Mouse (Mus musculus) left cerebral cortex, adult 6 months (tissue): ENCODE data around the gene Zfp821. TPM values are rescaled to one million over a fixed set of nuclear protein-coding genes. Genes with fewer than 3 reads are reported as not detected.

Experiments used
- long read RNA-seq, 2 experiments: library from polyadenylated mRNA; unstranded; transcript quantifications; one replicate each; pipeline ENCODE4 v2.0.0; 2019 to 2020
- polyA plus RNA-seq: library from polyadenylated mRNA; unstranded; fragments of <200 nt; fragmentation: Nextera tagmentation; gene quantifications from 2 replicates; pipeline ENCODE4 v1.2.3, GENCODE M21; 2021

Zfp821 gene
- 9.1 and 25.7 TPM in 2 replicates for polyA plus RNA-seq
- long read RNA-seq, experiment 1, partial matches to known transcripts: 10 of 38 reads
- long read RNA-seq, experiment 1, other reads (novel, unspliced or antisense): 23 of 38 reads
- long read RNA-seq, experiment 2, partial matches to known transcripts: 8 of 19 reads
- long read RNA-seq, experiment 2, other reads (novel, unspliced or antisense): 9 of 19 reads

GRCm38 (mm10) chr8:109705320-109706075 lies at the start of gene Zfp821:
Gene Zfp821 (plus strand): TSS chr8:109705546.

DNA sequence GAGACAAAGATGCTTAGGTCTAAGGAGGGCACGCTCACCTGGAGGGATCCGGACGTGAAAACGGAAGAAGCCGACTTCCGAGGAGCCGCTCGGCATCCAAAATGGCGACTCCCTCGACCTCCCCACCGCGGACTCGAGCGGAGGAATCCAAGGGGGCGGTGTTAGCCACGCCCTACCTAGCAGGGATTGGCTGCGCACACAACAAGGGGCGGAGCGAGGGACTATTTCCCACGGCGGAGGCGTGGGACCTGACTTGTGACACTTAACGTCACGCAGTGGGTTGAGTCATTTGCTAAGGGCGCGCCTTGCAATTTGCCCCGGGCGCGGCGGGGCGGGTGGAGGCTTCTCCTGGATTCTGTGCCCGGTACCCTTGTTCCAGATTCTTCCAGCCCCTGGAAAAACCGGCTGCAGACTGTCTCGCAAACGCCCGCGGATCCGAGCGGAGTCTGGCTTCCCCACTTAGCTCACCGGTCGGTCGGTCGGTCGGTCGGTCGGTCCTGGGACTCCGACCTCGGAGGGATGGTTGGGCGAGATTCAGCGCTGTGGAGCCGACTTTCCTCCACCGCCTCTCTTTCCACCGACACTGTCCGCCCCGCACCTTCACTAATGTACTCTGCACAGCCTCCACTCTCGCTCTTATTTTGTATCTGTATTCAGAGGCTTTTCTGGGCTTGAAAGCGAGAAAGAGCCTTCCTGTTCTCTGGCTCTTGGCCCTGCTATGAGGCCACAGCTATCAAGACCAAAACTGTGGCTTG lies 12.0 kb upstream of the Zfp821 start, which contains the start of gene Ist1:
Gene Ist1 (minus strand): TSS at position 115 of the 755 bp plus-strand sequence.

DNA sequence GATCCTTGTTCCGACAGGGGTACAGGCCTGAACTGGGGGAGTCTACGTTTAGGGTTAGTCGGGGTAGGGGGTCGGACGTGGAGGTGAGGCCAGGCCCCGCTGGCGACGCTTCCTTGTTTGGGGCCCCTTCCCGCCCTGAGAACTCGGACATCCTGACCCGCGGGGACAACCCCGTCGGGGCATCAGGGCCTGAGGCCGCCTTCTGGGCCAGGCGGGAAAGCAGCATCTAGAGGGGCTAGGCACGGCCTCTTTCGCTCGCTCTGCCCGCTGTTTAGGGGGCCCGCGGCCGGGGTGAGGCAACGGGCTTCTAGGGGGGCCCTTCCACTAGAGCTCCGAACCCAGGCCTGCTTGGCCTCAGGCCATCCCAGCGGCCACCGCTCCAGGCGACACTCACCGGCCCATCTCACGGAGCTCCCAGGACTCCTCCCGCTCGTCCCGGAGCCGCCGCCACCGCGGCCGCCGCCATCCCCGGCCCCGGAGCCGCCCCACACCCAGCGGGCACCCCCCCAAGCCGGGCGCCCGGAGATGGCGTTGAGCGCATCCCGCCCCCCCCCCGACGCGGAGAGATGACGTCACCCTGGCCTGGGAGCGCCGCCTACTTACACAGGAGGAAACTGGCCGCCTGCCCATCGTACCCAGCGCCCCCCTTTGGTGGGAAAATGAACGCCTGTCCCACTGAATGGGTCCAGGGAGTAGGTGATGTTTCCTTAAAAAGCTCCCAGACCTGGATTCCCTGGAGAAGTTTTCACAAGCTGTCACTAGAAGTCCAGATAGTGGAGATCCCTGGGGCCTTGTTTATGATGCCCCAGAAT lies 32.1 kb downstream of the Zfp821 start, which contains the start of gene Atxn1l:
Gene Atxn1l (minus strand): TSS at position 503 of the 812 bp plus-strand sequence.

Other genes with a start within 250 kb of the Zfp821 start
- gene Pmfbp1, start 211.5 kb upstream of the Zfp821 start, polyA plus RNA-seq: 0.15 and 0.21 TPM in 2 replicates
- 6.7 and 7.2 TPM in 2 replicates for gene Dhx38, start 139.7 kb upstream of the Zfp821 start, polyA plus RNA-seq
- 78.2 and 101 TPM in 2 replicates for gene Txnl4b, start 139.7 kb upstream of the Zfp821 start, polyA plus RNA-seq
- gene Hp, start 126.4 kb upstream of the Zfp821 start, polyA plus RNA-seq: 0.10 TPM in 1 of 2 replicates, not detected in the other
- 14.2 and 23.1 TPM in 2 replicates for gene Dhodh, start 96.9 kb upstream of the Zfp821 start, polyA plus RNA-seq
- 0.08 and 0.27 TPM in 2 replicates for gene Pkd1l3, start 91.0 kb upstream of the Zfp821 start, polyA plus RNA-seq
- 62.3 and 71.9 TPM in 2 replicates for gene Ist1, start 12.3 kb upstream of the Zfp821 start, polyA plus RNA-seq
- gene Atxn1l, start 32.2 kb downstream of the Zfp821 start, polyA plus RNA-seq: 1.8 and 6.6 TPM in 2 replicates
- 19.9 and 25.1 TPM in 2 replicates for gene Ap1g1, start 73.0 kb downstream of the Zfp821 start, polyA plus RNA-seq
- 5.7 and 7.5 TPM in 2 replicates for gene Phlpp2, start 163.0 kb downstream of the Zfp821 start, polyA plus RNA-seq